Mouse (Mus musculus) gastrocnemius, postnatal 36 days (tissue): Measurements from ENCODE around the gene Armc9. TPM values are rescaled to one million over a fixed set of nuclear protein-coding genes. Genes with fewer than 3 reads are reported as not detected.

Source experiments
- DNase-seq, 2 experiments: peaks; one replicate each; pipeline ENCODE4 v3.0.0; 2022
- intact Hi-C: fragments of 180-260 bp; cut with DNase I; formaldehyde crosslinking; loops from one replicate; pipeline ENCODE4 v1.15.1; 2025
- total RNA-seq, 2 experiments: library from RNA; stranded (reverse); gene quantifications; 2 replicates each; pipeline ENCODE4 v1.2.3; 2021

Armc9 gene
- total RNA-seq, 2 experiments from 2014 or later, result 1.7 to 1.9 TPM

- intact Hi-C loops, result no loop called here
- no peak for DNase-seq
Observed at GRCm38 (mm10) chr1:86268492-86269189, 114.1 kb downstream of the Armc9 start.

DNA sequence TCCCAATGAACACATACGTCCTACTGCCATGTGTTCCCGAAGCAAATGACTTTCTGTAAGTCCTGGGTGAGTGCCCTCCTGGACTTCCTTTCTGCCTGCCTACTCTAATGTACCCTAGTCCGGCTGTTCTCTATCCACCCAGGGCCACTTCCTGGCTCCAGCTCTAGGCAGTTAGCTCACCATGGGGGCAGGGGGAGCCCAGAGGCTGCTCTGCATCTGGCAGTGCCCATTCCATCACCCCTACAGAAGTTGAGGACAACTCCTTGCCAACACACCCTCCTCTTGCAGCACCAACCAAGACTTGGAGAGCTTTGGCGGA is 114.6 kb downstream of the Armc9 start:
- intact Hi-C loops, result no loop called here

DNA sequence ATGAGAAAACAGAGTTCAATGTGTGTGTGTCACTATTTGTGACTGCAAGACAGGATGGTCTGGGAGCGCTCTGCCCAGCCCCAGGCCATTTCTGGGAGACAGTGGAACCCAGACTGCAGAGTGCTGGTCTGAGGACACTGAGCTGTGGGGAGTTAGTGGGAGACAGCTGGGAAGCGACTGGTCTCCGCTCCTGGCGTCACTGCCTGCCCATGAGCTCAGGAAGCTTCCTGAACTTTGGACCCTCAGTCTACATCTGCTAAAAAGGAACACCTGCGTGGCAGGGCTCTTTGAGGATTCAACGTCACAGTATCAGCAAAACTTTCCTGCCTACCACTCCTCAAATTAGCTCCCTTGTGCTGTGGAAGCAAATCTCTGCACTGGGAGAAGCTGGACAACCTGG is 117.1 kb downstream of the Armc9 start:
- no peak for DNase-seq
- intact Hi-C loops, result no loop called here

More for the DNA sequence above, 114.6 kb downstream of the Armc9 start:
- no peak for DNase-seq

DNA sequence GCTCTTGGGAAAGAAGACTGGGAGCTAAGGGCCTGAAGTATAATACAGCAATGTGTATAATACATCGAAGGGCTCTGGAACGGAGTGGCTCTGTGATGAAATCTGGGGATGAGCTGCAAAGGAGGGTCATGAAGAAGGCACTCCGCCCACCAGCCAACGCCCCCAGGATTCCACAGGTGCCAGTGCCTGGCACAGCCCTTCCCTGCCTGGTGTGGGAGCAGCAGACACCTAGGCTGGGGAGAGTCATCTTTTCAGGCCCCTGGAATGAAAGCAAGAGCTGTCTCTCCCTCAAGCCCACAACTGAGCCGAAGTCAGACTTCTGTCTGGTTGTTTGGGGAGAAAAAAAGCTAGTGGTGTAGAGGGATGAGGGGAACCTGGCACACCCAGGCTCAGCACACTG is 122.5 kb downstream of the Armc9 start:
- no peak for DNase-seq
- intact Hi-C loops, result no loop called here

DNA sequence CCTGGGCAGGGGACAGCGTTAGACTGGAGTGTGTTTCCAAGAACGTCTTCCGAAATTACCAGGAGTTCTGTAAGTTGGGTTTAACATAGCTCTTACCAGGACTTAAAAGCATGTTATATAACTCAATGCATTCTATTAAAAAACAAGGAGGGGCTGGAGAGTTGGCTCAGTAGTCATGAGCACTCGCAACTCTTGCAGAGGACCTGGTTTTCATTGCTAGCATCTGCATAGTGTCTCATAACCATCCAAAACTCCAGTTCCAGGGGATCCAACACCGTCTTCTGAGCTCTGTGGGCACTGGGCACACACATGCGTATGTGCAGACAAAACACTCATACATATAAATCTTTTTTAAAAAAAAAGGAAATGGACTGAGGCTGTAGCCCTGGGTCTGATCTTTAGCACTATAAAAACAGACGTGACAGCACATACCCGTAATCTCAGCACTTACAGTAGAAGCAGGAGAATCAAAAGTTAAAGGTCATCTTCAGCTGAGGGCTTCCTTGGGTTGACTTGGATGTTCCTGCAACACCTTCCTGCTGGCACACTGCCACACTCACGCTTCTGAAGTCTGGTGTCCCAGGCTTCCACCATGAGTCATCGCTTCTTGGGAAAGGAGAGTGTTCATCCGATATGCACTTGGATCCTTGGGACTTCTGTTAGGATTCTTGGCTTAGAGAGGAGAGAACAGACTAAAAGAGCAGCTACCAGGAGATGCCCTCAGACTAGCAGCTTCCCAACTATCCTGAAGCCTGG is 127.4 kb downstream of the Armc9 start:
- intact Hi-C loops, result no loop called here
- DNase-seq, result no peak

- intact Hi-C loops, result no loop called here
- no peak for DNase-seq
Observed at GRCm38 (mm10) chr1:86284101-86284500, 129.5 kb downstream of the Armc9 start.

- no peak for DNase-seq
- intact Hi-C loops, result no loop called here
Observed at GRCm38 (mm10) chr1:86285295-86285694, 130.7 kb downstream of the Armc9 start.

- intact Hi-C loops, result no loop called here
- no peak for DNase-seq
Observed at GRCm38 (mm10) chr1:86287473-86287872, 132.9 kb downstream of the Armc9 start.

GRCm38 (mm10) chr1:86290452-86290851 is 135.9 kb downstream of the Armc9 start:
- no peak for DNase-seq
- intact Hi-C loops, result no loop called here

DNA sequence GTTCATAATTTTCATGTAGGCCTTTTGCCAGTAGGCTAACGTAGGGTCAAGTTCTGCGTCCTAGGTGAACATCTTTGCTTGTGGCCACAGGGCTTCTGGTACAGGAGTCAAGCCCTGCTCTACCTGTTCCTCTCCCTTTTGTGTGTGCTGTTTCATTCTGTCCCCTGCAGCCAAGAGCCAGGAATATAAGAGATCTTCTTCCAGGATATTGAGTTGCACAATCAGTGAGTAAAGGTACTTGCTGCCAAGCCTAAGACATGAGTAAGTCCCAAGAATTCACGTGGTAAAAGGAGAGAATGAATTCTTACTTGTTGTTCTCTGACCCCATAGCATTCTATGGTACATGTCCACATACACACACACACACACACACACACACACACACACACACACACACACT is 138.5 kb downstream of the Armc9 start:
- DNase-seq, result no peak
- intact Hi-C loops, result no loop called here

DNA sequence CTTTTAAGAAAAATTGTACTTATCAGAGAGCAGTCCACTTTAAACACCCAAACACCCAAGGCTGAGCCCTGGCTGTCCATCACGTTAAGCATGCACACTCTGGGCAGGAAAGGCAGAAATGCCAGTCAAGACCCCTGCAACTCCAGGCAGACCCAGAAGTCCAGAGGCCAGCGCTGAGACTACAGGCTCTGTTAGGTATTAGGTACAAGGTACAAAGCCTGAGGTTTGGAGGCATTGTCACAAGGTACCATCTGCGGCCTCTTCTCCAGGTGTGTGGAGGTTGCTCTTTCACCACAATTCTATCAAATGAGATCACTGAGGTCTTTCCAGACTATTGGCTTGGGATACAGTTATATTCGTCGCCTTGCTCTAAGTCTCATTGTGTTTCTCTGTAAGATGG is 139.3 kb downstream of the Armc9 start:
- intact Hi-C loops, result no loop called here
- DNase-seq, result no peak

- no peak for DNase-seq
- intact Hi-C loops, result no loop called here
Observed at GRCm38 (mm10) chr1:86294472-86294871, 139.9 kb downstream of the Armc9 start.

DNA sequence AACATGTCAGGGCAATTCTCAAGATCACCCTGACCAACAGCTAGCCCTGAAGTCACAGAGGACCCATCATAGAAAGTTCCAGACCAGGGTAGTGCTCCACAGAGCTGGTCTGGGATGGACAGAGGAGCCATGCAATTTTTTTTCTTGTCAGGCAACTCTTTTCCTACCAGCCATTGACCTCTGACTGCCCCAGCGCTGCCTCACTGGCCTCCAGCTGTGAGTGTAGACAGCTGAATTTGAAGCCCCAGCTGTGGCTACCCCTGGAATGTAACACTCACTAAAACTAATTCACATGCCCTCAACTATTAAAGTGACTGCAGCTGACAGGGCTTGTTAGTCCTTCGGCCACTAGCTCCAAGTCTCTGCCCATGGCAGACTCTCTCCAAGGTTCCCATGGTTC is 145.5 kb downstream of the Armc9 start:
- DNase-seq, result no peak
- intact Hi-C loops, result no loop called here

GRCm38 (mm10) chr1:86300731-86301130 is 146.2 kb downstream of the Armc9 start:
- no peak for DNase-seq
- intact Hi-C loops, result no loop called here

GRCm38 (mm10) chr1:86301221-86302091 is 146.9 kb downstream of the Armc9 start:
- DNase-seq, result no peak
- intact Hi-C loops, result no loop called here

- intact Hi-C loops, result no loop called here
- DNase-seq, result no peak
Observed at GRCm38 (mm10) chr1:86302532-86302931, 148.0 kb downstream of the Armc9 start, which contains the start of gene B3gnt7. B3gnt7 (plus strand) TSS chr1:86302832.

GRCm38 (mm10) chr1:86303063-86303872 is 148.7 kb downstream of the Armc9 start:
- DNase-seq, result peak; percentile 12 to 16
- intact Hi-C loops, result no loop called here

GRCm38 (mm10) chr1:86303873-86304250 is 149.3 kb downstream of the Armc9 start:
- intact Hi-C loops, result no loop called here

DNA sequence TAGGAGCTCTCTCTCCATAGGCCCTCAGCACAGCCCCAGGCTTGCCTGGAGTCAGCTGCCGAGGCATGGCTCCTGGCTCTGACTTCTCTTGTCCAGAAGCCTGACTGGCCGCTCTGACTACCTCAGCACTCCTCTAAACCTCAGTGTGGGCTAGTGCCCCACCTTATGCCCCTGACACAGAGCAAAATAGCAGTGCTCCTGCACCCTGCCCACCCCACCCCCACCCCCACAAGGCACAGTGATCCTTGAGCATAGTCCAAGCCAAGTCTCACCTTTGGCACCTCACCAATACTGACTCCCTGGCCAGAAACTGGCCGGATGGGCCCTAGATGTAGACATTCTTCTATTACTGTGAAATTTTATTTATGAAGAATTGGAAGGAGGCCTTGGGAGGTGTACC is 152.1 kb downstream of the Armc9 start:
- DNase-seq, result no peak
- intact Hi-C loops, result no loop called here

More at GRCm38 (mm10) chr1:86303873-86304250, 149.3 kb downstream of the Armc9 start:
- no peak for DNase-seq

- no peak for DNase-seq
- intact Hi-C loops, result no loop called here
Observed at GRCm38 (mm10) chr1:86307177-86307762, 152.7 kb downstream of the Armc9 start.
